Mouse (Mus musculus) hindbrain, embryonic 16.5 days (tissue): ENCODE measurements around the gene Bsdc1. TPM values are rescaled to one million over a fixed set of nuclear protein-coding genes. Genes with fewer than 3 reads are reported as not detected.

Experiments
- ATAC-seq: fragments of 200-750 bp; cut with Nextera tagmentation; 2 replicates; pipeline ENCODE4 v1.8.0; 2017; ENCODE audit warnings: moderate TSS enrichment, moderate library complexity
- H3K27ac ChIP-seq: fragments of 300-500 bp; sonication (generic); 2 replicates; pipeline ENCODE4 v1.5.1; 2014; ENCODE audit warnings: low read depth, mild to moderate bottlenecking, control low read depth, low read length, moderate library complexity
- H3K27me3 ChIP-seq: fragments of 300-500 bp; sonication (generic); replicated peaks from 2 replicates; pipeline ENCODE4 v1.6.1; 2014; ENCODE audit warnings: low read length; ENCODE audit not compliant: control insufficient read depth, insufficient read depth
- H3K36me3 ChIP-seq: fragments of 300-500 bp; sonication (generic); 2 replicates; pipeline ENCODE4 v1.6.1; 2014; ENCODE audit warnings: mild to moderate bottlenecking, low read length, moderate library complexity, mixed read lengths; ENCODE audit not compliant: control insufficient read depth, insufficient read depth
- H3K4me1 ChIP-seq: fragments of 300-500 bp; sonication (generic); 2 replicates; pipeline ENCODE4 v1.6.1; 2014; ENCODE audit warnings: low read depth, low read length; ENCODE audit not compliant: control insufficient read depth, insufficient read depth
- H3K4me2 ChIP-seq: fragments of 300-500 bp; sonication (generic); 2 replicates; pipeline ENCODE4 v1.6.1; 2014; ENCODE audit warnings: mild to moderate bottlenecking, low read length, control low read depth, moderate library complexity
- H3K4me3 ChIP-seq: fragments of 300-500 bp; sonication (generic); 2 replicates; pipeline ENCODE4 v1.5.1; 2014; ENCODE audit warnings: mild to moderate bottlenecking, low read length, control low read depth, moderate library complexity
- H3K9ac ChIP-seq: fragments of 300-500 bp; sonication (generic); 2 replicates; pipeline ENCODE4 v1.6.1; 2014; ENCODE audit warnings: low read depth, mild to moderate bottlenecking, control low read depth, low read length, moderate library complexity
- H3K9me3 ChIP-seq: fragments of 300-500 bp; sonication (generic); 2 replicates; pipeline ENCODE4 v1.6.1; 2014; ENCODE audit warnings: mild to moderate bottlenecking, low read length, moderate library complexity; ENCODE audit not compliant: control insufficient read depth
- WGBS: fragments of 180-500 bp; shearing (Covaris S2); extraction: QIAGEN DNeasy Blood & Tissue Kit; methylation state at CpG from one replicate; pipeline ENCODE4 v1.1.7; 2014; 5-methylcytosine and 5-hydroxymethylcytosine counted together
- polyA plus RNA-seq: library from polyadenylated mRNA; unstranded; fragments of >200 nt; fragmentation: Nextera tagmentation; extraction: Ambion mirVana; gene quantifications from 2 replicates; pipeline ENCODE4 v1.2.1, GENCODE M21; 2015

The Bsdc1 gene
- 34.6 and 37.4 TPM in 2 replicates for polyA plus RNA-seq

GRCm38 (mm10) chr4:129461183-129461960 lies at the start of gene Bsdc1:
TSS of gene Bsdc1 (plus strand) at chr4:129461581.
- WGBS: 1% methylated on average over 46 of the region's 46 CpGs
- Histone ChIP-seq H3K4me1 (peaks cover 8% of the 10 kb centered on the region), H3K4me3 (peak within 1 kb of the TSS; percentile 85), H3K9ac (peak within 1 kb of the TSS; percentile 87), H3K27me3 (no peaks in the 10 kb centered on the region), H3K4me2 (peak within 1 kb of the TSS; percentile 70), H3K36me3 (peaks cover 8% of the 10 kb centered on the region), H3K27ac (peak within 1 kb of the TSS; percentile 82), H3K9me3 (no peaks in the 10 kb centered on the region)
- peak; percentile 99 for ATAC-seq

GRCm38 (mm10) chr4:129415892-129416291 lies 45.5 kb upstream of the Bsdc1 start:
- Histone ChIP-seq H3K27ac (no peak overlapping the region), H3K4me1 (no peaks in the 10 kb centered on the region), H3K27me3 (no peaks in the 10 kb centered on the region), H3K9me3 (no peaks in the 10 kb centered on the region), H3K4me3 (no peak overlapping the region), H3K9ac (no peak overlapping the region), H3K4me2 (no peak overlapping the region), H3K36me3 (no peaks in the 10 kb centered on the region)
- ATAC-seq: no peak
- WGBS: 92% methylated on average over 5 of the region's 5 CpGs

- H3K9me3 ChIP-seq: no peaks in the 10 kb centered on the region
- no peaks in the 10 kb centered on the region for H3K27me3 ChIP-seq
- no peaks in the 10 kb centered on the region for H3K36me3 ChIP-seq
- no peak overlapping the region for H3K9ac ChIP-seq
- H3K4me3 ChIP-seq: no peak overlapping the region
- WGBS: 89% methylated on average over 5 of the region's 5 CpGs
- no peak overlapping the region for H3K27ac ChIP-seq
- no peak overlapping the region for H3K4me2 ChIP-seq
- no peak for ATAC-seq
- H3K4me1 ChIP-seq: no peaks in the 10 kb centered on the region
Observed at GRCm38 (mm10) chr4:129416478-129416877, 44.9 kb upstream of the Bsdc1 start.

GRCm38 (mm10) chr4:129418321-129418720 lies 43.1 kb upstream of the Bsdc1 start:
- 77% methylated on average over 5 of the region's 5 CpGs for WGBS

GRCm38 (mm10) chr4:129440340-129441063 lies 20.9 kb upstream of the Bsdc1 start, which contains the start of gene Zbtb8b:
TSS of gene Zbtb8b (minus strand) at chr4:129440853.
- ATAC-seq: peak; percentile 99
- WGBS: 1% methylated on average over 33 of the region's 33 CpGs
- H3K9ac ChIP-seq: peak within 1 kb of the TSS; percentile 73
- H3K4me3 ChIP-seq: peak within 1 kb of the TSS; percentile 65
- peaks cover 6% of the 10 kb centered on the region for H3K4me1 ChIP-seq
- H3K4me2 ChIP-seq: peak within 1 kb of the TSS; percentile 67
- peaks cover 4% of the 10 kb centered on the region for H3K27me3 ChIP-seq
- H3K9me3 ChIP-seq: no peaks in the 10 kb centered on the region
- no peaks in the 10 kb centered on the region for H3K36me3 ChIP-seq
- peak within 1 kb of the TSS; percentile 48; the same call in 1 of the 2 replicates for H3K27ac ChIP-seq

More at GRCm38 (mm10) chr4:129418321-129418720, 43.1 kb upstream of the Bsdc1 start:
- Histone ChIP-seq H3K9ac (no peak overlapping the region), H3K4me2 (no peak overlapping the region), H3K27me3 (no peaks in the 10 kb centered on the region), H3K4me3 (no peak overlapping the region), H3K36me3 (no peaks in the 10 kb centered on the region), H3K4me1 (no peaks in the 10 kb centered on the region), H3K9me3 (no peaks in the 10 kb centered on the region), H3K27ac (no peak overlapping the region)
- ATAC-seq: no peak

GRCm38 (mm10) chr4:129441145-129441544 lies 20.2 kb upstream of the Bsdc1 start:
- Histone ChIP-seq H3K27ac (no peak overlapping the region), H3K27me3 (peaks cover 4% of the 10 kb centered on the region), H3K4me1 (peaks cover 6% of the 10 kb centered on the region), H3K9me3 (no peaks in the 10 kb centered on the region), H3K36me3 (no peaks in the 10 kb centered on the region), H3K4me2 (peak overlapping the region; percentile 67), H3K9ac (no peak overlapping the region), H3K4me3 (peak overlapping the region; percentile 65; the same call in 1 of the 2 replicates)
- WGBS: 41% methylated on average over 6 of the region's 6 CpGs
- ATAC-seq: no peak

GRCm38 (mm10) chr4:129447360-129447759 lies 14.0 kb upstream of the Bsdc1 start:
- Histone ChIP-seq H3K9me3 (no peaks in the 10 kb centered on the region), H3K27ac (no peak overlapping the region)
- 85% methylated on average over 8 of the region's 8 CpGs for WGBS

GRCm38 (mm10) chr4:129447778-129448563 lies 13.4 kb upstream of the Bsdc1 start:
- 85% methylated on average over 11 of the region's 11 CpGs for WGBS

More at GRCm38 (mm10) chr4:129447360-129447759, 14.0 kb upstream of the Bsdc1 start:
- Histone ChIP-seq H3K36me3 (no peaks in the 10 kb centered on the region), H3K4me2 (no peak overlapping the region), H3K4me1 (no peaks in the 10 kb centered on the region), H3K9ac (no peak overlapping the region), H3K4me3 (no peak overlapping the region), H3K27me3 (no peaks in the 10 kb centered on the region)
- ATAC-seq: no peak

More at GRCm38 (mm10) chr4:129447778-129448563, 13.4 kb upstream of the Bsdc1 start:
- no peaks in the 10 kb centered on the region for H3K36me3 ChIP-seq
- no peak overlapping the region for H3K4me3 ChIP-seq
- no peaks in the 10 kb centered on the region for H3K27me3 ChIP-seq
- no peak overlapping the region for H3K4me2 ChIP-seq
- no peak overlapping the region for H3K9ac ChIP-seq
- H3K27ac ChIP-seq: no peak overlapping the region
- ATAC-seq: no peak
- H3K4me1 ChIP-seq: no peaks in the 10 kb centered on the region
- H3K9me3 ChIP-seq: no peaks in the 10 kb centered on the region
